Mouse (Mus musculus) embryo, embryonic 11.5 days (tissue): ENCODE measurements at regions not wholly inside any gene's neighbourhood (a gene's known extent, or its start where the extent isn't known, plus 50 kb on each side); places are given as distances from the start of the nearest gene placed in this dataset.

ENCODE experiments used
- DNase-seq: peaks from one replicate; pipeline ENCODE4 v3.0.0-alpha.2; 2012; ENCODE audit warnings: low read depth, low spot score

GRCm38 (mm10) chr17:82731561-82731960 lies 483.5 kb upstream of the Pkdcc start:
- no peak for DNase-seq

GRCm38 (mm10) chr17:82742445-82742844 lies 472.6 kb upstream of the Pkdcc start:
- no peak for DNase-seq

DNA sequence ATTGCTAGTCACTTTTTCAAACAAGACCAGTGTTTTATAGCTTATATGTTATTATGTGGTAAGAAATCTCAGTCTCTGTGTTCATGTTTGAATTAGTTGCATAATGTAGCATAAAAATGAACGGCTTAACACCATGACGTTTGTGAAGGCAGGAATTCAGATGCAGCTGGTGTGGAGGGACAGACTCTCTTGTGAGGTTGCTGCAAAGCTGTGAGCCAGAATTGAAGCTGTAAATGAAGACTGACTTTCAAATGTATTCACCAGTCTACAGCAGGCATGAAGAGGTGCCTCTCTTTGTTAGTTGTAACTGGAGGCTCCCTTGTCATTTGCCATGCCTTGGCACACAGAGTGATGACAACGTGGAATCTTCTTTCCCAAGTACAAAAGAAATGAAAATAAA lies 457.7 kb upstream of the Pkdcc start:
- no peak for DNase-seq

DNA sequence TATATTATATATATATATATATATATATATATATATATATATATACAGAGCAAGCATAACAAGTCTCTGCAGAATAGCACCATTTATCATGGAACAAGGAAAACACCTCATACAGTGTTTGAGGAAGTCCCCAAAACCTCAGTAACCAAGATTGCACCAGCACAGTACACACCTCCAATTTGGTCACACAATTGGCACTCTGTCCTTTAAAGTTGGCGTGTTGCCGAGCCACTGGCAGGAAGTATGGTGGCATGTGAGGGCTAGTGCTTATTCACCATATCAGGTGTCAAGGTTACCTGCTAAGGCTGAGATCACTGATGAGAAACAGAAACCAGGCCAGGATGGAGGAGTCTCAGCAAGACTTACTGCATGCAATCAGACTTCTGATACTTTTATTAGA lies 436.0 kb upstream of the Pkdcc start:
- DNase-seq = no peak

- DNase-seq = no peak
These were observed 393.0 kb upstream of the Pkdcc start for GRCm38 (mm10) chr17:82822129-82822528.

DNA sequence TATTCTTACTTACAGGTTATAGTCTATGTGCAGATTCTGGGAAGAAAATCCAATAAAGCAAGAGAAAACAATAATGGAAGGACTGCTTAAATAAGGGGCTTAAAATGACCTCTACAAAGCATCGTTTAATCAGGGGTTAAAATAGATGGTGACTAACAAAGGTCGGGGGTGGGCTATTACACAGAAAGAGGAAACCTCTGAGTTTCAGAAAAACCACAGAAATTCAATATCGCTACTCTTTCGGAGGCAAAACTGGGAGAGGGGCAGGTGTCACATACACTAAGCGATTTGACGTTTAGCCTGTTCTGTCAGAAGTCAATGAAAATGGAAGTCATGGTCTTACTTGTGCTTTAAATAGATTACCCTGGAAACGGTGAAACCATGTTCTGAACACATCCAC lies 391.0 kb upstream of the Pkdcc start:
- DNase-seq = no peak

GRCm38 (mm10) chr17:82824619-82825018 lies 390.5 kb upstream of the Pkdcc start:
- no peak for DNase-seq

- DNase-seq = no peak
These were observed 387.9 kb upstream of the Pkdcc start for GRCm38 (mm10) chr17:82827170-82827569.

- DNase-seq = no peak
These were observed 387.3 kb upstream of the Pkdcc start for GRCm38 (mm10) chr17:82827841-82828240.

- DNase-seq = no peak
These were observed 386.6 kb upstream of the Pkdcc start for GRCm38 (mm10) chr17:82828434-82828997.

- no peak for DNase-seq
These were observed 385.7 kb upstream of the Pkdcc start for GRCm38 (mm10) chr17:82829415-82829814.

GRCm38 (mm10) chr17:82834177-82834576 lies 380.9 kb upstream of the Pkdcc start:
- no peak for DNase-seq

GRCm38 (mm10) chr17:82836115-82836514 lies 379.0 kb upstream of the Pkdcc start:
- no peak for DNase-seq

DNA sequence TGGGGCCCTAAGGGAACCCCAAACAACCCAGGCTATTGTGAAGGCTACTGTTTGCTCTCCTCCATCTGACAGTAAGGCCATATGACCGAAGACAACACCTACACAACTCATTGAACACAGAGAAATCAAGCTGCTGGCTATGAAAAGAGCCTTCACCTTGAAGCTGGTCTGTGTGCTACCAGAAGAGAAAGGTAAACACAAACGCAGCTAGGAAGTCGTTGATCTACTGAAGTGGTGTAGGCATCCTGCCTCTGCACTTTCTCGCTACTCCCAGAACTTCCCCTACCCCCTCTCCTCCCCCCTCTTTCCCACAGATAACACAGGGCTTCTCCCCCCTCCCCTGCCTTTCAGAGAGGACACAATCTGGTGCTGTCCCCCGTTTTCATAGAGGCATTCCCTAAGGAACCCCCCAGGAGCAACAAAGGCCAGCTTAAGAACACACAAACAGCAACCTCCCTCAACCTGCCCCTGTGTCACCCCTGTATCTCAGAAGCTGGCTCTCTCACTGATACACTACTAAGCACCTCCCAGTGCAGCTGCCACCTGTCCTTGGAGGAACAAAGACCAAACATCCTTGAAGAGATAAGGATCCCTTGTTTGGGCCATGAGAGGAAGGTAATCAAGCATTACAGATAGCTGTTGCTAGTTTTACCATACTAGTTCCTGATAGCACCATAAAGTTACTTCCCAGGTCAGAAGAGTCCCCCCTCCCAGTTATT lies 368.2 kb upstream of the Pkdcc start:
- DNase-seq = no peak

- peak; percentile 82 for DNase-seq
These were observed 357.6 kb upstream of the Pkdcc start for GRCm38 (mm10) chr17:82857199-82858147.

GRCm38 (mm10) chr17:82860391-82860790 lies 354.7 kb upstream of the Pkdcc start:
- no peak for DNase-seq

DNA sequence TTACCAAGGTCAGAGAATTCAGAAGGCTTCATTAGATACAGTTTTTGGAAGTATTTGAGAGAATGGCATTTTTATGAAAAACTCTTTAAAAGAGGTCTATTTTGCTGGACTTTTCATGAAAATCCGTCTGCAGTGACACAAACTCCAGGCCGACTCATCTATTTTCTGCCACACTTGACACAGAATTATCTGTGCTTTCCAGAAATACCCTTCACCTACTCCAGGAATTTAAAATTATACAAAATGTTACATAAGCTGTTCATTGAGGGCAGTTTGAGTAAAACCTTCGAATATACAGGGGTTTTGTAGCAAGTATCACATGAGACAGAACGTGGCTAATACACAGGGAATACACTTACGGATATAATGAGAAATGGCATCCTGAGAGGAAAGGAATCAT lies 354.1 kb upstream of the Pkdcc start:
- DNase-seq = no peak

DNA sequence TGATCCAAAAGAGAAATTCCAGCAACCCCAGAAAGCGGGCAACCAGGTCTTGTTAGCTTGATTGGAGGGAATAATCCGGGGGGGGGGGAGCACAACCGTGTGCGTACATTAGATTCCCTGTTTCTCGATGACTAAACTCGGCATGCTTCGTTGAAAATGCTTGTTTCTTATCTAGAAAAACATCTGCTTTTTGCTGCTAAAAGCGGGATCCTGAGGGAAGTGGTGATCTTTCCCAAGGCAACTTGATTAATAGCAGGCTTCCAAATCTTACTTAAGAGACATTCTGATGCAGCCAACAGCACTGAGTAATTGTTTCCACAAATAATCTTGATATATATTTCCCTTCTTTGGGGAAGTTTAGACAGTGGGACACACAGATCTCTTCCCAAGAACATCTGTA lies 338.0 kb upstream of the Pkdcc start:
- no peak for DNase-seq

GRCm38 (mm10) chr17:82900602-82901001 lies 314.5 kb upstream of the Pkdcc start:
- no peak for DNase-seq

- DNase-seq = no peak
These were observed 313.8 kb upstream of the Pkdcc start for GRCm38 (mm10) chr17:82901098-82901891.

- DNase-seq = no peak
These were observed 310.1 kb upstream of the Pkdcc start for GRCm38 (mm10) chr17:82904961-82905360.

- no peak for DNase-seq
These were observed 309.6 kb upstream of the Pkdcc start for GRCm38 (mm10) chr17:82905483-82905882.
